Mouse (Mus musculus): ENCODE measurements around the gene Hmga1.

Hmga1 gene

GRCm38 (mm10) chr17:27556315-27557011 lies at the start of gene Hmga1:
Gene Hmga1, plus strand, starts transcription at chr17:27556497.
- DNase-seq (ENCODE audit: low read depth, low spot score), result peak; percentile 95

GRCm38 (mm10) chr17:27506871-27507590 lies 49.3 kb upstream of the Hmga1 start:
- no peak for DNase-seq (ENCODE audit: low read depth, low spot score)

- DNase-seq (ENCODE audit: low read depth, low spot score), result no peak
Observed at GRCm38 (mm10) chr17:27507591-27507945, 48.7 kb upstream of the Hmga1 start.

- no peak for DNase-seq (ENCODE audit: low read depth, low spot score)
Observed at GRCm38 (mm10) chr17:27508002-27508401, 48.3 kb upstream of the Hmga1 start.

GRCm38 (mm10) chr17:27508513-27508912 lies 47.8 kb upstream of the Hmga1 start:
- no peak for DNase-seq (ENCODE audit: low read depth, low spot score)

- DNase-seq (ENCODE audit: low read depth, low spot score), result no peak
Observed at GRCm38 (mm10) chr17:27509056-27509455, 47.2 kb upstream of the Hmga1 start.

- DNase-seq (ENCODE audit: low read depth, low spot score), result no peak
Observed at GRCm38 (mm10) chr17:27510258-27511124, 45.8 kb upstream of the Hmga1 start.

- DNase-seq (ENCODE audit: low read depth, low spot score), result no peak
Observed at GRCm38 (mm10) chr17:27511125-27511735, 45.1 kb upstream of the Hmga1 start.

- DNase-seq (ENCODE audit: low read depth, low spot score), result no peak
Observed at GRCm38 (mm10) chr17:27511865-27512618, 44.3 kb upstream of the Hmga1 start.

- no peak for DNase-seq (ENCODE audit: low read depth, low spot score)
Observed at GRCm38 (mm10) chr17:27512619-27513161, 43.6 kb upstream of the Hmga1 start.

GRCm38 (mm10) chr17:27513279-27513915 lies 42.9 kb upstream of the Hmga1 start:
- DNase-seq (ENCODE audit: low read depth, low spot score), result peak; percentile 41

GRCm38 (mm10) chr17:27513916-27514762 lies 42.2 kb upstream of the Hmga1 start:
- DNase-seq (ENCODE audit: low read depth, low spot score), result no peak

GRCm38 (mm10) chr17:27518296-27518695 lies 38.0 kb upstream of the Hmga1 start:
- no peak for DNase-seq (ENCODE audit: low read depth, low spot score)

- DNase-seq (ENCODE audit: low read depth, low spot score), result no peak
Observed at GRCm38 (mm10) chr17:27518700-27519595, 37.3 kb upstream of the Hmga1 start.

GRCm38 (mm10) chr17:27520557-27520956 lies 35.7 kb upstream of the Hmga1 start:
- peak; percentile 66 for DNase-seq (ENCODE audit: low read depth, low spot score)

GRCm38 (mm10) chr17:27521303-27521702 lies 35.0 kb upstream of the Hmga1 start, which contains the start of gene Grm4:
Gene Grm4, minus strand, starts transcription at chr17:27521403.
- DNase-seq (ENCODE audit: low read depth, low spot score), result no peak

- no peak for DNase-seq (ENCODE audit: low read depth, low spot score)
Observed at GRCm38 (mm10) chr17:27523121-27523520, 33.2 kb upstream of the Hmga1 start.

GRCm38 (mm10) chr17:27527188-27527587 lies 29.1 kb upstream of the Hmga1 start:
- no peak for DNase-seq (ENCODE audit: low read depth, low spot score)

All from CD4-positive helper T cell, adult 2 months (primary cell).